Comparison of ENCODE assay signal across 8 mouse cellular contexts in the genomic region with DNA sequence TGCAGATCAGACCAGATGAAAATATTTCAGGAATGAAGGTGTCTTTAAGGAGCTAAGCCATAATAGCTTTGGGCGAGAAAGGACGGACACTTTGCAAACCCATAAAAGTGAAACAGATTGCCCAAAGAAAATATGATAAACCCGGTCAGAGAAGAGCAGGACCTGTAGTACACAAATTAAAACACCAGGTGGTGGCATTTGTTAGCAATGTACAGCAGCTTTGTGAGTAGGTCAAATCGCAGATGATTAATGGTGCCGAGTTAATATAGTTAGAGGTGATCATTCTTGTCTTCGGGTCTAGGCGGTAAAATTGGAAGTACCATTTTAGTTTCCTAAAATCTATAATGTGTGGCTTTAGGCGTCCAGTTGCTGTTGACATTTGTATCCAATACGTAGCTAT. TPM values are rescaled to one million over a fixed set of nuclear protein-coding genes. Genes with fewer than 3 reads are reported as not detected.
DNase-seq lines count a peak whose midpoint lies in the region; ATAC-seq and TF ChIP-seq lines count a peak whose summit lies in the region.

No protein-coding gene starts in this region.

- no peak overlapping the region for H3K27ac ChIP-seq in midbrain, embryonic 11.5 days (ENCODE audit: low read depth, low read length)
- H3K27ac ChIP-seq in midbrain, embryonic 15.5 days, result no peak overlapping the region

- no peaks in the 10 kb centered on the region for H3K27me3 ChIP-seq in midbrain, embryonic 11.5 days (ENCODE audit: control insufficient read depth, insufficient read depth, low read length)
- H3K27me3 ChIP-seq in midbrain, embryonic 15.5 days (replicated peaks), result no peaks in the 10 kb centered on the region

- no peak for TF ChIP-seq POLR2A in lung, adult 2 months (IDR thresholded peaks at IDR 0.05; ENCODE audit: borderline replicate concordance, extremely low read depth, low read depth, low read length)

- H3K9ac ChIP-seq in midbrain, embryonic 11.5 days (ENCODE audit: low read length), result no peak overlapping the region
- no peak overlapping the region for H3K9ac ChIP-seq in midbrain, embryonic 15.5 days

- 0 out of 2 replicates have a peak, but pooled peaks have one; percentile 5 for TF ChIP-seq CTCF in lung, adult 2 months (IDR thresholded peaks at IDR 0.05; ENCODE audit: insufficient read depth, low read length)

- 53% methylated on average over 9 of the region's 9 CpGs for WGBS in midbrain, embryonic 11.5 days
- 50% methylated on average over 9 of the region's 9 CpGs for WGBS in midbrain, embryonic 15.5 days
- 20% methylated on average over 9 of the region's 9 CpGs for WGBS in lung, adult 2 months

- H3K4me1 ChIP-seq in midbrain, embryonic 11.5 days (ENCODE audit: control insufficient read depth, insufficient read depth, low read length), result peaks cover 8% of the 10 kb centered on the region; the same call in 1 of the 2 replicates
- peaks cover 27% of the 10 kb centered on the region for H3K4me1 ChIP-seq in midbrain, embryonic 15.5 days
- H3K4me1 ChIP-seq in lung, adult 2 months (ENCODE audit: control insufficient read depth, insufficient read depth, low read length), result peaks cover 3% of the 10 kb centered on the region

- DNase-seq in cerebellum, adult 11 months, result peak; percentile 39
- DNase-seq in cerebellum, adult 11-12 months, result no peak
- DNase-seq in midbrain, embryonic 11.5 days (ENCODE audit: low spot score, missing footprints), result peak; percentile 91
- DNase-seq in brain, adult 2 months (ENCODE audit: low read depth, low spot score), result peak; percentile 71
- DNase-seq in gastrocnemius, postnatal 14 days, result peak; percentile 22
- DNase-seq in lung, adult 2 months, result no peak
- DNase-seq in thymus, postnatal 0 days (ENCODE audit: low spot score), result peak; percentile 51

- H3K36me3 ChIP-seq in midbrain, embryonic 11.5 days (ENCODE audit: control insufficient read depth, insufficient read depth, low read length), result no peaks in the 10 kb centered on the region
- H3K36me3 ChIP-seq in midbrain, embryonic 15.5 days (replicated peaks), result 0 out of 2 replicates have a peak, but pooled peaks cover 3% of the 10 kb centered on the region

- ATAC-seq in midbrain, embryonic 11.5 days (ENCODE audit: low FRiP score), result no peak
- no peak for ATAC-seq in midbrain, embryonic 15.5 days (replicated peaks)

- H3K4me3 ChIP-seq in midbrain, embryonic 11.5 days (ENCODE audit: low read depth, low read length), result no peak overlapping the region
- no peak overlapping the region for H3K4me3 ChIP-seq in midbrain, embryonic 15.5 days
- no peak overlapping the region for H3K4me3 ChIP-seq in lung, adult 2 months (replicated peaks; ENCODE audit: extremely low read depth, low read depth, low read length)

- H3K4me2 ChIP-seq in midbrain, embryonic 11.5 days, result no peak overlapping the region
- no peak overlapping the region for H3K4me2 ChIP-seq in midbrain, embryonic 15.5 days

- no peaks in the 10 kb centered on the region for H3K9me3 ChIP-seq in midbrain, embryonic 11.5 days (ENCODE audit: control insufficient read depth, low read length)
- H3K9me3 ChIP-seq in midbrain, embryonic 15.5 days, result no peaks in the 10 kb centered on the region

- intact Hi-C loops in gastrocnemius, postnatal 14 days (cut with DNase I; ENCODE audit: low total_unique reads), result loop anchor here (2.0 kb wide), 1 partner anchor 40 kb away; no protein-coding TSS in a partner anchor

RNA-seq across cellular contexts. Expression of a gene that starts 1.9 kb away (rescaled TPM):
- polyA plus RNA-seq in midbrain, embryonic 11.5 days (2014; fragmentation: Nextera tagmentation; extraction: Ambion mirVana), result 2.9 and 3.4 TPM in 2 replicates
- 9.7 and 9.9 TPM in 2 replicates for polyA plus RNA-seq in midbrain, embryonic 15.5 days (2015; fragmentation: Nextera tagmentation; extraction: Ambion mirVana)
- total RNA-seq in gastrocnemius, postnatal 14 days (2021), result 1 to 10 TPM; 6.5 to 6.7 TPM
- polyA plus RNA-seq in lung, adult 2 months (2012; rRNA removed), result 31.5 and 37.5 TPM in 2 replicates
- 0.68 and 1.2 TPM in 2 replicates for polyA plus RNA-seq in thymus, postnatal 0 days (2015; fragmentation: Nextera tagmentation; extraction: Ambion mirVana)

RNA-seq across cellular contexts. Expression of a gene that starts 56.7 kb away (rescaled TPM):
- polyA plus RNA-seq in midbrain, embryonic 11.5 days (2014; fragmentation: Nextera tagmentation; extraction: Ambion mirVana), result 18.8 and 19.1 TPM in 2 replicates
- 21.9 and 22.6 TPM in 2 replicates for polyA plus RNA-seq in midbrain, embryonic 15.5 days (2015; fragmentation: Nextera tagmentation; extraction: Ambion mirVana)
- total RNA-seq in gastrocnemius, postnatal 14 days (2021), result 1 to 10 TPM; 3.0 to 4.7 TPM
- polyA plus RNA-seq in lung, adult 2 months (2012; rRNA removed), result 5.1 and 10.6 TPM in 2 replicates
- 18.3 and 22.1 TPM in 2 replicates for polyA plus RNA-seq in thymus, postnatal 0 days (2015; fragmentation: Nextera tagmentation; extraction: Ambion mirVana)

RNA-seq across cellular contexts. Expression of a gene that starts 56.7 kb away (rescaled TPM):
- polyA plus RNA-seq in midbrain, embryonic 11.5 days (2014; fragmentation: Nextera tagmentation; extraction: Ambion mirVana), result 3.6 and 3.9 TPM in 2 replicates
- polyA plus RNA-seq in midbrain, embryonic 15.5 days (2015; fragmentation: Nextera tagmentation; extraction: Ambion mirVana), result 6.0 and 7.2 TPM in 2 replicates
- total RNA-seq in gastrocnemius, postnatal 14 days (2021), result under 1 TPM; 0.41 to 0.42 TPM
- 0.30 and 3.8 TPM in 2 replicates for polyA plus RNA-seq in lung, adult 2 months (2012; rRNA removed)
- polyA plus RNA-seq in thymus, postnatal 0 days (2015; fragmentation: Nextera tagmentation; extraction: Ambion mirVana), result 0.70 and 1.3 TPM in 2 replicates

Comparison
In these comparisons a context has a peak if more than half of its experiments do, and no peak if none do; other contexts are left out.
1. DNase-seq: peak in cerebellum, adult 11 months (single experiment), midbrain, embryonic 11.5 days (single experiment), brain, adult 2 months (single experiment), gastrocnemius, postnatal 14 days (single experiment) and thymus, postnatal 0 days (single experiment); none in cerebellum, adult 11-12 months (single experiment) and lung, adult 2 months (single experiment).